8 mouse cellular contexts compared by ENCODE assay signal in the genomic region with DNA sequence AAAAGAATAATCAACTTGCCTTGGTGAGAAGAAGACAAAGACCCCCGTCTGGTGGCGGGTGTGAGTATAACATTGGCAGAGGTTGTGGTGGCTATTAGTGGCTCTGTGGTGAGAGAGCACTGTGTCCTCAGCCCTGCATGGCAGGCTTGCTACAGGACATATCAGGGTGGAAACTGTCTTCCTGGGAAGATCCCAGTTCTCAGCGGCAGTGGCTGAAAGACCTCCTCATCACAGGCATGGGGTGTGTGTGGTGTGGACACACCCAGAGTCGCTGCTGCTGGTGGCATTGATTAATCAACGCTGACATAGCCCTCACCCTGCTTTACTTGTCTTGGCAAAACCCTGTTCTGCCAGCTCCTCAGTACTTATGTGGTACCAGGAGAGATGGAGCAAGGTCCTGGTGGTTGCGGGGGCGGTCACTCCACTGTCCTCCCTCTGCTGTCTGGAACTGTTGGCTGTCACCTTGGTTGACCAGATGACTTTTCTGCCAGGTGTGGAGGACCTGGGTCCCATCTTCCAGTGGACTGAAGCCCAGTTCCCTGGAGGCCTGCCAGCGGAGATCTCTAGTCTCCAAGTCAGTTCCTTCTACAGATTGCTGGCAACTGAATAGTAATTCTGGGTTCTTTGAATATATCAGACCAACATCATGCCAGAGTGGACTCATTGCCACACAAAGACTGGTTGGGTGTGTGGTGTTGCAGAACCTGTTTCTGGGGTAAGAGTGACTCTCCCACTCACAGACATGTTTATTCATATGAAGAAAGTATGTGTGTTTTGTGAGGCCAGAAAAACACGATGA. TPM values are rescaled to one million over a fixed set of nuclear protein-coding genes. Genes with fewer than 3 reads are reported as not detected.
A peak's percentile ranks its signal among the peaks of the same experiment; 100 is the strongest.
DNase-seq lines count a peak whose midpoint lies in the region; ATAC-seq and TF ChIP-seq lines count a peak whose summit lies in the region.

No protein-coding gene starts in this region.

- H3K36me3 ChIP-seq in forebrain, embryonic 12.5 days (replicated peaks), result no peaks in the 10 kb centered on the region
- no peaks in the 10 kb centered on the region for H3K36me3 ChIP-seq in forebrain, embryonic 10.5 days (replicated peaks)
- peaks cover 8% of the 10 kb centered on the region; the same call in 1 of the 2 replicates for H3K36me3 ChIP-seq in embryonic facial prominence, embryonic 10.5 days (replicated peaks)
- no peaks in the 10 kb centered on the region for H3K36me3 ChIP-seq in liver, embryonic 15.5 days (replicated peaks)

- no peak for ATAC-seq in forebrain, embryonic 12.5 days (ENCODE audit: low FRiP score)
- ATAC-seq in liver, embryonic 15.5 days (ENCODE audit: insufficient read depth), result peak; percentile 52; the same call in 1 of the 2 replicates
- no peak for ATAC-seq in frontal cortex, adult (ENCODE audit: low TSS enrichment)

- WGBS in forebrain, embryonic 12.5 days, result 74% methylated on average over 9 of the region's 9 CpGs
- WGBS in forebrain, embryonic 10.5 days, result 87% methylated on average over 9 of the region's 9 CpGs
- 80% methylated on average over 9 of the region's 9 CpGs for WGBS in embryonic facial prominence, embryonic 10.5 days
- 45% methylated on average over 9 of the region's 9 CpGs for WGBS in liver, embryonic 15.5 days (ENCODE audit: insufficient replicate concordance)

- no peak overlapping the region for H3K9ac ChIP-seq in forebrain, embryonic 12.5 days
- no peak overlapping the region for H3K9ac ChIP-seq in liver, embryonic 15.5 days

- H3K4me1 ChIP-seq in forebrain, embryonic 12.5 days, result peaks cover 75% of the 10 kb centered on the region
- H3K4me1 ChIP-seq in forebrain, embryonic 10.5 days, result peaks cover 91% of the 10 kb centered on the region
- H3K4me1 ChIP-seq in embryonic facial prominence, embryonic 10.5 days, result peaks cover 84% of the 10 kb centered on the region
- peaks cover 83% of the 10 kb centered on the region for H3K4me1 ChIP-seq in liver, embryonic 15.5 days (replicated peaks)

- no peak for DNase-seq in forebrain, embryonic 10.5 days (ENCODE audit: extremely low spot score, low spot score)
- DNase-seq in layer of hippocampus, adult 2 months (ENCODE audit: low spot score in 2 of 2), result no peak
- DNase-seq in layer of hippocampus, postnatal 36 days, result no peak
- no peak for DNase-seq in embryonic facial prominence, embryonic 10.5 days (ENCODE audit: low spot score)
- DNase-seq in adrenal gland, postnatal 10 days, result no peak

- no peaks in the 10 kb centered on the region for H3K9me3 ChIP-seq in forebrain, embryonic 12.5 days
- H3K9me3 ChIP-seq in forebrain, embryonic 10.5 days, result no peaks in the 10 kb centered on the region
- H3K9me3 ChIP-seq in embryonic facial prominence, embryonic 10.5 days, result no peaks in the 10 kb centered on the region
- H3K9me3 ChIP-seq in liver, embryonic 15.5 days (replicated peaks), result no peaks in the 10 kb centered on the region

- no peak overlapping the region for H3K4me3 ChIP-seq in forebrain, embryonic 12.5 days (replicated peaks)
- H3K4me3 ChIP-seq in forebrain, embryonic 10.5 days, result no peak overlapping the region
- H3K4me3 ChIP-seq in layer of hippocampus, adult 2 months, result no peak overlapping the region
- H3K4me3 ChIP-seq in embryonic facial prominence, embryonic 10.5 days, result no peak overlapping the region
- no peak overlapping the region for H3K4me3 ChIP-seq in liver, embryonic 15.5 days (replicated peaks)

- peak overlapping the region; percentile 19; the same call in 1 of the 2 replicates for H3K27ac ChIP-seq in forebrain, embryonic 12.5 days
- no peak overlapping the region for H3K27ac ChIP-seq in forebrain, embryonic 10.5 days
- peak overlapping the region; percentile 7; the same call in 1 of the 2 replicates for H3K27ac ChIP-seq in layer of hippocampus, adult 2 months
- H3K27ac ChIP-seq in embryonic facial prominence, embryonic 10.5 days (replicated peaks), result 0 out of 2 replicates have a peak overlapping the region, but pooled peaks have one; percentile 14
- H3K27ac ChIP-seq in liver, embryonic 15.5 days (replicated peaks), result no peak overlapping the region

- TF ChIP-seq CTCF in layer of hippocampus, adult 2 months (conservative IDR thresholded peaks at IDR 0.05), result peak; percentile 70

- H3K4me2 ChIP-seq in forebrain, embryonic 12.5 days, result no peak overlapping the region
- H3K4me2 ChIP-seq in liver, embryonic 15.5 days, result peak overlapping the region; percentile 10; the same call in 1 of the 2 replicates

- H3K27me3 ChIP-seq in forebrain, embryonic 12.5 days, result peaks cover 2% of the 10 kb centered on the region; the same call in 1 of the 2 replicates
- no peaks in the 10 kb centered on the region for H3K27me3 ChIP-seq in forebrain, embryonic 10.5 days (ENCODE audit: poor library complexity, severe bottlenecking)
- no peaks in the 10 kb centered on the region for H3K27me3 ChIP-seq in embryonic facial prominence, embryonic 10.5 days (replicated peaks; ENCODE audit: low read depth, poor library complexity, severe bottlenecking)
- H3K27me3 ChIP-seq in liver, embryonic 15.5 days, result no peaks in the 10 kb centered on the region

RNA-seq across cellular contexts. Expression of a gene that starts 7.3 kb away (rescaled TPM):
- polyA plus RNA-seq in forebrain, embryonic 12.5 days (2016; fragmentation: Nextera tagmentation; extraction: Ambion mirVana), result 27.6 and 29.0 TPM in 2 replicates
- polyA plus RNA-seq in forebrain, embryonic 10.5 days (2016; fragmentation: Nextera tagmentation; extraction: Ambion mirVana), result 19.1 and 21.2 TPM in 2 replicates
- total RNA-seq in layer of hippocampus, adult 2 months (2021), result 10 to 100 TPM; 22.2 to 25.5 TPM
- total RNA-seq in layer of hippocampus, postnatal 36 days (2021), result 10 to 100 TPM; 23.2 to 24.6 TPM
- 22.0 and 23.2 TPM in 2 replicates for polyA plus RNA-seq in embryonic facial prominence, embryonic 10.5 days (2016; fragmentation: Nextera tagmentation; extraction: Ambion mirVana)
- 6.4 and 7.0 TPM in 2 replicates for polyA plus RNA-seq in liver, embryonic 15.5 days (2015; fragmentation: Nextera tagmentation; extraction: Ambion mirVana)
- 10 to 100 TPM; 37.0 to 48.5 TPM for total RNA-seq in adrenal gland, postnatal 10 days (2021)

Comparison
In these comparisons a context has a peak if more than half of its experiments do, and no peak if none do; other contexts are left out.
1. H3K27ac ChIP-seq: peak in forebrain, embryonic 12.5 days (single experiment), layer of hippocampus, adult 2 months (single experiment) and embryonic facial prominence, embryonic 10.5 days (single experiment); none in forebrain, embryonic 10.5 days (single experiment) and liver, embryonic 15.5 days (single experiment).